Mouse (Mus musculus): Measurements from ENCODE around the gene Foxred2. TPM values are rescaled to one million over a fixed set of nuclear protein-coding genes. Genes with fewer than 3 reads are reported as not detected.
A peak's percentile ranks its signal among the peaks of the same experiment; 100 is the strongest.

Foxred2 gene
- polyA plus RNA-seq, 1 experiment from 2014 or later, result 1.0 TPM

DNA sequence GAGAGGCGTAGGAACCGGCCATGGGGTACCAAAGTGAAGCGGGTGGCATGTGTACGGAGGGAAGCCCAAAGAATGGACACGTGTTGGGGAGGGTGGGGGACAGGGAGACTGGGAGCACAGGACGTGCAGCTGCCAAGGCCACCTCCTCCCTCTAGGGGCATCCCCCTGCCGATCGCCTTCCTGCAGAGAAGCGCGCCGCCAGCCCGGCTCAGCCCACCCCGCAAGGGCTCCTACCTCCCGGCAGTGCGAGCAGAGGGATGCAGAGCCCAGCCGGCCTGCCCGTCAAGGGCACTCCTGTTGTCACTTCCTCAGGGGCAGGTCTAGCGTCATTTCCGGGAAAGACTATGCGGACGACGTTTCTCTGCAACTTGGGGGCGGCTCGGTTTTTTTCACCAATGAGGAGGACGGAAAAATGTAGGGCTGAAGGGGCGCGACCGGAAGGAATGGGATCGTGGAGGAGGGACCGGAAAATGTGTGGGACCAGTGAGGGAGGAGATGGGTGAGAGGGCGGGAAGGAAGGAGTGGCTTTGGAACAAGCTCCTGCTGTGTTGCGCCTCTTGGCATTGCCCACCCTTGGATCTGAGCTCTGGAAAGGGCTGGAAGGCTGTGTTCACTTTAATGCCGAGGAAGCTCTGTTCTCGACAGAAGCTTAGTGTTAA is 27.7 kb downstream of the Foxred2 start, which contains the start of gene Txn2:
Gene Txn2 (minus strand): TSS at position 334 of the 659 bp plus-strand sequence.
- Histone ChIP-seq H3K9ac (peak within 1 kb of the TSS; percentile 85), H3K4me1 (replicated peaks) (peaks cover 71% of the 10 kb centered on the region), H3K4me3 (replicated peaks) (peak within 1 kb of the TSS; percentile 88), H3K4me2 (peak within 1 kb of the TSS; percentile 79), H3K27ac (peak within 1 kb of the TSS; percentile 92), H3K9me3 (replicated peaks) (no peaks in the 10 kb centered on the region), H3K27me3 (no peaks in the 10 kb centered on the region), H3K36me3 (peaks cover 39% of the 10 kb centered on the region)
- WGBS (ENCODE audit: insufficient replicate concordance), result under 1% methylated on average over 34 of the region's 34 CpGs
- ATAC-seq (ENCODE audit: low read depth), result peak; percentile 89
- peak; percentile 97 for DNase-seq

DNA sequence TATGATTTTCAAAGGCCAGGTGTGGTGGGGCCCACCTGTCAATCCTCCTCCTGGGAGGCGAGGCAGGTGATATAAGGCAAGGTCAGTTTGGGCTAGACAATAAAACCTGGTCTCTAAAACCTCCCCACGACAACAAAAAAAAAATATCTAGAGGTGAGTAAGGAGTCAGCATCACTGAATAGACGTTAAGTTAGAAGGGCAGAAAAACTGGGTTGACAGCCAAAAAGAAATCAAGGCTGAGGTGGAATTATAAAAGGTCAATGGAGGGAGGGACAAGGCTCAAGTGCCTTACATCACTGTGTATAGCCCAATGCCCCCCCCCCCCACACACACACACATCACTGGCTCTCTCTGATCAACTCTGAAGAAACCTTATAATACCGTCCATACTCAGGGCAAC is 28.4 kb downstream of the Foxred2 start:
- H3K4me1 ChIP-seq (replicated peaks), result peaks cover 64% of the 10 kb centered on the region

DNA sequence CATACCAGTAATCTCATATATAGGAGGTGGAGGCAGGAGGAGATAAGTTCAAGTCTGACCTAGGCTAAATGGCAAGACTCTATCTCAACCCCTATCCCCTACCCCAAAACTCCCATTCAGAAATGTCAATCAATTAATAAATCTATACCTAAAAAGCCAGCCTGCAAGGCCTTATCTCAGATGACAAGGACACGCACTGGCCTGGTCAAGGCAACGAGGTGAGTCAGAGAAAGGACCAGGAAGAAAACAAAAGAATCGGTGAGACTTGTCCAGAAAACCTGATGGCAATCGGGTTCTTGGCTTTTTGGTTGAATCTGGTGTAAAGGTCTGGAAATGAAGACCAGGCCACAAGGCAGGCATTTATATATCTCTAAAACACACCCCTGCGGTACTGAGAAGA is 29.6 kb downstream of the Foxred2 start:
- Histone ChIP-seq H3K4me1 (replicated peaks) (peaks cover 59% of the 10 kb centered on the region), H3K27me3 (no peaks in the 10 kb centered on the region), H3K9ac (peak overlapping the region; percentile 85), H3K4me2 (peak overlapping the region; percentile 79), H3K36me3 (peaks cover 58% of the 10 kb centered on the region), H3K27ac (no peak overlapping the region; the same call in 1 of the 2 replicates), H3K9me3 (replicated peaks) (no peaks in the 10 kb centered on the region), H3K4me3 (replicated peaks) (peak overlapping the region; percentile 88)
- DNase-seq (no peak), ATAC-seq (ENCODE audit: low read depth) (no peak)
- WGBS (ENCODE audit: insufficient replicate concordance), result 72% methylated on average over 5 of the region's 5 CpGs

More for the DNA sequence above, 28.4 kb downstream of the Foxred2 start:
- Histone ChIP-seq H3K9me3 (replicated peaks) (no peaks in the 10 kb centered on the region), H3K36me3 (peaks cover 46% of the 10 kb centered on the region), H3K4me2 (peak overlapping the region; percentile 79), H3K27ac (peak overlapping the region; percentile 91), H3K4me3 (replicated peaks) (peak overlapping the region; percentile 88), H3K27me3 (no peaks in the 10 kb centered on the region), H3K9ac (peak overlapping the region; percentile 85)
- DNase-seq, result no peak
- ATAC-seq (ENCODE audit: low read depth), result no peak
- WGBS (ENCODE audit: insufficient replicate concordance), result 15% methylated on average over 4 of the region's 4 CpGs

DNA sequence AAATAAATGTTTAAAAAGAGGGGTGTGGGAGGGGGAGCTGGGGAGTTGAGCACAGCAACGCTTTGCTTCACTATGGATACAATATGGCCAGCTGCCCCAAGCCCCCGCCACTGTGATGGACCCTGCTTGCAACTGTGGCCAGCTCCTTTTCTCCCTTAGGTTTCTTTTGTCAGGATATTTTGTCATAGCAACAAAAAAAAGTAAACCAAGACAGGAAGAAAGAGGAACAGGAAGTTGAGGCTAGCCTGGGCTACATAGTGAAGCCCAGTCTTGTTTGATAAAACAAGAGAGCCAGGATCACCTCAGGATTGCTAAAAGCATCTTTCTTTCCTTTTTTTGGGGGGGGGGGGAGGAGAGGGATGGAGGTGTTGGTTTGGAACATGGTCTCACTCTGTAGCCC is 31.3 kb downstream of the Foxred2 start:
- no peak for DNase-seq
- Histone ChIP-seq H3K4me2 (no peak overlapping the region), H3K36me3 (peaks cover 73% of the 10 kb centered on the region), H3K27me3 (no peaks in the 10 kb centered on the region), H3K9ac (no peak overlapping the region), H3K9me3 (replicated peaks) (no peaks in the 10 kb centered on the region), H3K27ac (no peak overlapping the region), H3K4me1 (replicated peaks) (peaks cover 53% of the 10 kb centered on the region), H3K4me3 (replicated peaks) (no peak overlapping the region)
- WGBS (ENCODE audit: insufficient replicate concordance), result 91% methylated on average over 2 of the region's 2 CpGs
- ATAC-seq (ENCODE audit: low read depth), result no peak

DNA sequence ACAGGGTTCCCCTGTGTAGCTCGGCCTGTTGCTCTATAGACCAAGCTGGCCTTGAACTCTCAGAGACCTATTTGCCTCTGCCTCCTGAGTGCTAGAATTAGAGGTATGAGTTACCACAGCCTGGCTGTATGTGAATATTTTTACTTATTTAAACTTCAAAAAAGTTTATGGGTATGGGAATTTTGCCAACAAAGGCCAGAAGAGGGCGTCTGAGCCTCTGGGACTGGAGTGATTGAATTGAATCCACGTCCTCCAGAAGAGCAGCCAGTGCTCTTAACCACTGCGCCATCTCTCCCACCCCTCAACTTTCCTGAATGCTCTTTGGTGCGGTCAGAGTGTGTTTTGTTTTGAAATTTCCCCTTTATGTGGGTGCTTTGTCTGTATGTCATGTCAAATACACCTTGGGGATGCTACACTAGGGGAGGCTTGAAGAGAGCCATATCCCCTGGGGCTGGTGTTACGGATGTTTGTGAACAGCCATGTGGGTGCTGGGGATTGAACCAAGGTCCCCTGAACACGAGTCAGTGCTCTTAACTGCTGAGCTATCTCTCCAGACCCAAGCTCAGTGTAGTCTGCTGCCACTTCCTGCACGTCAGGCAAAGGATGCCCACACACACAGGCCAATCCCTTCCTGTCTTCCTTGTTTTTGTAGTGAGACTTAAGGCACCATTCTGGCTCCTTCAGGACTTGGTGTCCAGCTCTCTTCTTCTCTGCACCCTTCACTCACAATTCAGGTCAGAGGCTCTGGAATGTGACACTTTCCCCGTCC is 33.1 kb downstream of the Foxred2 start:
- ATAC-seq (ENCODE audit: low read depth), result no peak
- H3K9ac ChIP-seq, result no peak overlapping the region
- H3K4me1 ChIP-seq (replicated peaks), result peaks cover 42% of the 10 kb centered on the region
- H3K27ac ChIP-seq, result peak overlapping the region; percentile 76; the same call in 1 of the 2 replicates
- 65% methylated on average over 9 of the region's 9 CpGs for WGBS (ENCODE audit: insufficient replicate concordance)
- H3K27me3 ChIP-seq, result no peaks in the 10 kb centered on the region
- DNase-seq, result no peak
- no peaks in the 10 kb centered on the region for H3K9me3 ChIP-seq (replicated peaks)
- peaks cover 89% of the 10 kb centered on the region for H3K36me3 ChIP-seq
- H3K4me2 ChIP-seq, result no peak overlapping the region
- no peak overlapping the region for H3K4me3 ChIP-seq (replicated peaks)

DNA sequence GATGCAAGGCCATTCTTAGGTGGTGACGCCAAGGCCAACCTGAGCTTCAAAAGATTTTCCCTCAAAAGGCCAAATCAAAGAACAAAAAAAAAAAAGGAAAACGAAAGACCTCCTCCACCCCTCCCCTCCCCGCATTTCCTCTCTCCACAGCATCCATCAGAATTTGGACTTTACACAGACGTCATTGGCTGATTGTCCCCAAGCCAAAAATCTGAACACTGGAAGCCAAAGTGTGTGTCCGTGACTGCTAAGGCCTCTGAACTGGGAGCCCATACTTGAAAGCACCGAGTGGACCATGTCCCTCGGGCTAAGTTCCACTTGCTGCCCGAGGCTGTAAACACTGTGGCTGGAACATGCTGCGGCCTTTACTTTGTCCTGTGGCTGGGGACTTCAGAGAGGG is 33.8 kb downstream of the Foxred2 start:
- H3K4me3 ChIP-seq (replicated peaks), result no peak overlapping the region
- H3K36me3 ChIP-seq, result peaks cover 92% of the 10 kb centered on the region
- WGBS (ENCODE audit: insufficient replicate concordance), result 74% methylated on average over 9 of the region's 9 CpGs
- H3K4me2 ChIP-seq, result no peak overlapping the region
- no peak for DNase-seq
- H3K9ac ChIP-seq, result no peak overlapping the region
- H3K9me3 ChIP-seq (replicated peaks), result no peaks in the 10 kb centered on the region
- H3K27me3 ChIP-seq, result no peaks in the 10 kb centered on the region
- ATAC-seq (ENCODE audit: low read depth), result peak; percentile 22; the same call in 1 of the 2 replicates
- peaks cover 35% of the 10 kb centered on the region for H3K4me1 ChIP-seq (replicated peaks)
- H3K27ac ChIP-seq, result peak overlapping the region; percentile 76

DNA sequence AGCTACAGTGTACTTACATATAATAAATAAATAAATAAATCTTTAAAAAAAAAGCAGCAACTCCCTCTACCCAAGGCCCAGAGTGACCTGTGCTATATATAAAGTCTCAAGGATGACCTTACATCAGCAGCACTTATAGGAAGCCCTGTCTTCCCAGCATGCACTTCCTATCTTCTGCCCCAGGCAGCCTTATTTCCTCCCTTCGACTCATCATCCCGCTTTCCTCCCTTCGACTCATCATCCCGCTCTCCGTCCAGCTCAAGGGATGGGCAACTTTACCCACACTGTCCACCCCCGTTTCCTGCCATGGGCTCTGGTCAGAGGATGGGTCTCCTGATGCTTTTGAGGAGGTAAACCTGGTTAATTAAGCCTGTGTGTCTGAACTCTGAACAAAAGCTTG is 34.9 kb downstream of the Foxred2 start:
- WGBS (ENCODE audit: insufficient replicate concordance), result 77% methylated on average over 6 of the region's 6 CpGs

DNA sequence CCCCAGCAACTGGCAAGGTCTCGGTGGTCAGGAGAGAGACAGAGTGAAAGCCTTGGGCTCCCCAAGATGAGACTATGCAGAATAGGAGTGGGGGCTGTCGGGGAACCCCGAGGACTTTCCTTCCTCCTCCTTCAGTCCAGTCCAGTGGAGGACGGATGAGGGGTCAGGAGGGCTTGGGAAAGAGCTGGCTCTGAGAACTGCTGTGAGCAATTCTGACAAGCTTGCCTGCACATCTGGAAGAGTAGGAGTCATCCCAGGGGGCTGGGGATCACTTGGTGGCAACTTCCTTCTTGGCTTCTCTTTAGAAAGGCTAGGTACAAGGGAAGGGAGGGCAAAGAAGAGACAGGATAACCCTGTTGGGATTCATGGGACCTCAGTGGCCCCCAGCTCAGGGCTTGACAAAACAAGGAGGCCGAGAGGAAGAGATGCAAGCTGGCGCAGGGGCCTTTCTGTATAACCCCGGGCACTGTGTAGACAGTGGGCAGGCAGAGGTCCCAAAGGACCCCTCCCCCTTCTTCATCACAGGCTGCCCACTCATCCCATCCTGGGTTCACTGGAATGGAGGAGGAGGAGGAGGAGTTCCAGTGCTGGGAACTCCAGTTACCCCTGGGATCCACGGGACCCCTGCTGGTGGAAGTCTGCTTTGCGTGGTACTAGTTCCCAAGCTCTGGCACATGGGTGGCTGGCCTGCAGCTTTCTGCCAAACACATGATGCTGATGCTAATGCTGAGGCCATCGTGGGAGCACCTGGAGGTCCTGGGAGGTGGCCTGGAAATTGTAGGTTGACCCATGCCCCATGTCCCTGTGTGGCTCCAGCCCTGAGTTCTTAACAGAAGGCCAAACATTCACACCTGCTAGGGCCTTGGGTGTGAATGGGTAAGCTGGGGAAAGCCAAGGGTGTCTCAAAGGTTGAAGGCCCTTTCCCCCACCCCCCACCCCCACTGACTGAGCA is 35.7 kb downstream of the Foxred2 start:
- no peak overlapping the region for H3K4me2 ChIP-seq
- no peaks in the 10 kb centered on the region for H3K9me3 ChIP-seq (replicated peaks)
- DNase-seq (no peak), ATAC-seq (ENCODE audit: low read depth) (no peak)
- WGBS (ENCODE audit: insufficient replicate concordance), result 79% methylated on average over 10 of the region's 10 CpGs
- H3K4me1 ChIP-seq (replicated peaks), result peaks cover 21% of the 10 kb centered on the region
- H3K36me3 ChIP-seq, result peaks cover 90% of the 10 kb centered on the region
- H3K9ac ChIP-seq, result no peak overlapping the region
- no peak overlapping the region for H3K4me3 ChIP-seq (replicated peaks)
- H3K27me3 ChIP-seq, result no peaks in the 10 kb centered on the region
- H3K27ac ChIP-seq, result peak overlapping the region; percentile 5; the same call in 1 of the 2 replicates

More for the DNA sequence above, 34.9 kb downstream of the Foxred2 start:
- no peaks in the 10 kb centered on the region for H3K27me3 ChIP-seq
- DNase-seq (no peak), ATAC-seq (ENCODE audit: low read depth) (no peak)
- H3K9me3 ChIP-seq (replicated peaks), result no peaks in the 10 kb centered on the region
- no peak overlapping the region for H3K4me3 ChIP-seq (replicated peaks)
- peaks cover 24% of the 10 kb centered on the region for H3K4me1 ChIP-seq (replicated peaks)
- no peak overlapping the region for H3K4me2 ChIP-seq
- H3K9ac ChIP-seq, result no peak overlapping the region
- peaks cover 89% of the 10 kb centered on the region for H3K36me3 ChIP-seq
- peak overlapping the region; percentile 76; the same call in 1 of the 2 replicates for H3K27ac ChIP-seq

DNA sequence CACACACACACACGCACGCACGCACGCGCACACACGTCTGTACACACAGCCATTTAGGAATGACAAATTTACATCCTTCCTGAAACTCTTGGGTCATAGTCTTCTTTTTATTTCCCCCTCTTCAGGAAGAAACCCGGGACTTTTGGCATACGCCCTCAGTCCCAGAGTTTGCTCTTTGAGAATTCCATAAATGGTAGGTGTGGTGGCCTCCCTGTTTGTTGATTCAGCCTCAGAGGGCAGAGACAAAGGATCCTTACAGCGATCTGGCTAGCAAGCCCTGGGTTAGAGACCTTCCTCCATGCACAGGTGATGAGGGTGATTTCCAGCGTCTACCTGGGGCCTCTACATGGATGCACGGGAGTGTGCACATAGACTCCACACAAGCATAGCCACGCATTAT is 37.1 kb downstream of the Foxred2 start:
- H3K27me3 ChIP-seq, result no peaks in the 10 kb centered on the region
- 87% methylated on average over 12 of the region's 12 CpGs for WGBS (ENCODE audit: insufficient replicate concordance)

DNA sequence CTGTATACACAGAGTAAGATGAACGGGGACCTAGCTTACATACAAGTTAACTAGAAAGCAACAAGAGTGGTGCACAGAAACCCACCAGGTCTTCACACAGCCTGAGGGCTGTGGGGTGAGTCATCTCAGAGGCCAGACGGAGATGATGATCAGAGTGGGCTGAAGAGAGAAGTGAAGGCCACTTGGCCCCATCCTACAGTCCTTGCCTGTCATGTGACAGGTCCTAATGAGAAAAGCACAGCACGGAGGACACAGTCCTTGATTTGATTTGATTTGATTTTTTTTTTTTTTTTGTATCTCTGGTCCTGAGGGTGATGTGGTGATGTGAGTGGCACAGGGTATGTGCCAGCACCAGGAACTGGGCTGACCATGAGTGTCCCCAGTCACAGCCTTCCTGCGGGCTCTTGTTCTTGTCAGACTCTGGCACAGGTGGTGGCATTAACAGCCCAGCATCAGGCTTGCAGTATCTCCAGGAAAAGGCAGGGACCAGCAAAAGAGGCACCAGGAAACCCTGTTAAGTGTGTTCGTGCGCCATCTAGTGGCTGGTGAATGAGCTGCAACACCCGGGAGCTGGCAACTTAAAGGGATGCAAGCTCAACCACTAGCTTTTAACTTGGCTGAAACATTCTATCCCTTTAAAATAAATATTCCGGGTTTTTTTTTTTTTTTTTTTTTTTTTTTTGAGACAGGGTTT is 39.5 kb downstream of the Foxred2 start:
- no peak overlapping the region for H3K9ac ChIP-seq
- WGBS (ENCODE audit: insufficient replicate concordance), result 34% methylated on average over 8 of the region's 8 CpGs
- H3K27ac ChIP-seq, result no peak overlapping the region
- DNase-seq (peak; percentile 70), ATAC-seq (ENCODE audit: low read depth) (no peak)
- peaks cover 23% of the 10 kb centered on the region for H3K4me1 ChIP-seq (replicated peaks)
- H3K4me2 ChIP-seq, result no peak overlapping the region
- no peaks in the 10 kb centered on the region for H3K27me3 ChIP-seq
- H3K9me3 ChIP-seq (replicated peaks), result no peaks in the 10 kb centered on the region
- no peak overlapping the region for H3K4me3 ChIP-seq (replicated peaks)
- peaks cover 77% of the 10 kb centered on the region for H3K36me3 ChIP-seq

More for the DNA sequence above, 37.1 kb downstream of the Foxred2 start:
- H3K27ac ChIP-seq, result no peak overlapping the region
- DNase-seq (no peak), ATAC-seq (ENCODE audit: low read depth) (no peak)
- peaks cover 90% of the 10 kb centered on the region for H3K36me3 ChIP-seq
- H3K4me1 ChIP-seq (replicated peaks), result peaks cover 21% of the 10 kb centered on the region
- no peak overlapping the region for H3K4me2 ChIP-seq
- no peaks in the 10 kb centered on the region for H3K9me3 ChIP-seq (replicated peaks)
- no peak overlapping the region for H3K4me3 ChIP-seq (replicated peaks)
- no peak overlapping the region for H3K9ac ChIP-seq
